Mouse (Mus musculus) neural tube, embryonic 12.5 days (tissue): ENCODE data around the gene Shpk. TPM values are rescaled to one million over a fixed set of nuclear protein-coding genes. Genes with fewer than 3 reads are reported as not detected.
A peak's percentile ranks its signal among the peaks of the same experiment; 100 is the strongest.

Experiments
- ATAC-seq: fragments of 200-750 bp; cut with Nextera tagmentation; 2 replicates; pipeline ENCODE4 v1.8.0; 2017; ENCODE audit warnings: low read depth, mild to moderate bottlenecking, moderate TSS enrichment, moderate library complexity; ENCODE audit not compliant: low FRiP score
- H3K27ac ChIP-seq: fragments of 300-500 bp; sonication (generic); 2 replicates; pipeline ENCODE4 v1.5.1; 2016
- H3K27me3 ChIP-seq: fragments of 300-500 bp; sonication (generic); replicated peaks from 2 replicates; pipeline ENCODE4 v1.6.1; 2016; ENCODE audit warnings: mild to moderate bottlenecking
- H3K36me3 ChIP-seq: fragments of 300-500 bp; sonication (generic); 2 replicates; pipeline ENCODE4 v1.6.1; 2016; ENCODE audit warnings: mild to moderate bottlenecking
- H3K4me1 ChIP-seq: fragments of 300-500 bp; sonication (generic); 2 replicates; pipeline ENCODE4 v1.6.1; 2016
- H3K4me2 ChIP-seq: fragments of 300-500 bp; sonication (generic); replicated peaks from 2 replicates; pipeline ENCODE4 v1.6.1; 2016; ENCODE audit warnings: mild to moderate bottlenecking
- H3K4me3 ChIP-seq: fragments of 300-500 bp; sonication (generic); 2 replicates; pipeline ENCODE4 v1.5.1; 2016
- H3K9ac ChIP-seq: fragments of 300-500 bp; sonication (generic); 2 replicates; pipeline ENCODE4 v1.6.1; 2016; ENCODE audit warnings: mild to moderate bottlenecking
- H3K9me3 ChIP-seq: fragments of 300-500 bp; sonication (generic); 2 replicates; pipeline ENCODE4 v1.6.1; 2016; ENCODE audit warnings: mild to moderate bottlenecking
- WGBS: fragments of 180-500 bp; shearing (Covaris S2); methylation state at CpG from one replicate; pipeline ENCODE4 v1.1.7; 2016; 5-methylcytosine and 5-hydroxymethylcytosine counted together
- polyA plus RNA-seq: library from polyadenylated mRNA; unstranded; fragments of >200 nt; fragmentation: Nextera tagmentation; extraction: Ambion mirVana; gene quantifications from 2 replicates; pipeline ENCODE4 v1.2.1, GENCODE M21; 2016

Shpk gene
- polyA plus RNA-seq, 1 experiment from 2014 or later = 2.3 TPM

- Histone ChIP-seq H3K9me3 (no peaks in the 10 kb centered on the region), H3K9ac (peak within 1 kb of the TSS; percentile 86), H3K27ac (peak within 1 kb of the TSS; percentile 79), H3K4me3 (peak within 1 kb of the TSS; percentile 93), H3K4me2 (peak within 1 kb of the TSS; percentile 73), H3K4me1 (peaks cover 25% of the 10 kb centered on the region), H3K36me3 (peaks cover 13% of the 10 kb centered on the region), H3K27me3 (no peaks in the 10 kb centered on the region)
- under 1% methylated on average over 81 of the region's 81 CpGs for WGBS
- peak; percentile 98 for ATAC-seq
These were observed 22.4 kb upstream of the Shpk start, which contains the start of the genes Emc6 and Tax1bp3 for GRCm38 (mm10) chr11:73176608-73177508. Emc6 (minus strand) TSS chr11:73177037. Tax1bp3 (plus strand) TSS chr11:73177083.

DNA sequence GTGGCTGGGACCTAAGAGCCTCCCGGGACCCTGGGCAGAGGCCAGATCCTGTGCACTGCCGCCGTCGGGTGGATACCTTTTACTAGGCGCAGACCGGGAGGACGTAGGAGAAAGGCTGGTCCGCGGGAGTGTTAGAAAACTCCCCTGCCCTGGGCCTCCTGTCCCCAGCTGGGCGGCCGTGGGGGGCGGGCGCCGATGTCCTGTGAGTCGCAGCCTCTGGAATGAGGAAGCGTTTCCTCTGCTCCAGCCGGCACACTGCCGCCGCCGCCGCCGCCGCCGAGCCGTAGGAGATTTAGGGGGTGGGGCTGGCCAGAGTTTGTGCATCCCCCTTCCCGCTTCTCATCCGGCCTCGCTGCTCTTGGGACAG, 21.8 kb upstream of the Shpk start:
- under 1% methylated on average over 28 of the region's 28 CpGs for WGBS
- Histone ChIP-seq H3K4me3 (peak overlapping the region; percentile 93), H3K27ac (peak overlapping the region; percentile 79), H3K4me2 (peak overlapping the region; percentile 73), H3K4me1 (peaks cover 25% of the 10 kb centered on the region), H3K9ac (peak overlapping the region; percentile 83), H3K36me3 (peaks cover 18% of the 10 kb centered on the region), H3K27me3 (no peaks in the 10 kb centered on the region), H3K9me3 (no peaks in the 10 kb centered on the region)
- ATAC-seq = peak; percentile 67

- 3% methylated on average over 2 of the region's 2 CpGs for WGBS
- Histone ChIP-seq H3K36me3 (peaks cover 20% of the 10 kb centered on the region), H3K4me2 (peak overlapping the region; percentile 73), H3K4me3 (peak overlapping the region; percentile 93), H3K27ac (0 out of 2 replicates have a peak overlapping the region, but pooled peaks have one; percentile 79), H3K4me1 (peaks cover 25% of the 10 kb centered on the region), H3K9ac (peak overlapping the region; percentile 83), H3K9me3 (no peaks in the 10 kb centered on the region), H3K27me3 (no peaks in the 10 kb centered on the region)
- ATAC-seq = no peak
These were observed 21.4 kb upstream of the Shpk start for GRCm38 (mm10) chr11:73177895-73178294.

DNA sequence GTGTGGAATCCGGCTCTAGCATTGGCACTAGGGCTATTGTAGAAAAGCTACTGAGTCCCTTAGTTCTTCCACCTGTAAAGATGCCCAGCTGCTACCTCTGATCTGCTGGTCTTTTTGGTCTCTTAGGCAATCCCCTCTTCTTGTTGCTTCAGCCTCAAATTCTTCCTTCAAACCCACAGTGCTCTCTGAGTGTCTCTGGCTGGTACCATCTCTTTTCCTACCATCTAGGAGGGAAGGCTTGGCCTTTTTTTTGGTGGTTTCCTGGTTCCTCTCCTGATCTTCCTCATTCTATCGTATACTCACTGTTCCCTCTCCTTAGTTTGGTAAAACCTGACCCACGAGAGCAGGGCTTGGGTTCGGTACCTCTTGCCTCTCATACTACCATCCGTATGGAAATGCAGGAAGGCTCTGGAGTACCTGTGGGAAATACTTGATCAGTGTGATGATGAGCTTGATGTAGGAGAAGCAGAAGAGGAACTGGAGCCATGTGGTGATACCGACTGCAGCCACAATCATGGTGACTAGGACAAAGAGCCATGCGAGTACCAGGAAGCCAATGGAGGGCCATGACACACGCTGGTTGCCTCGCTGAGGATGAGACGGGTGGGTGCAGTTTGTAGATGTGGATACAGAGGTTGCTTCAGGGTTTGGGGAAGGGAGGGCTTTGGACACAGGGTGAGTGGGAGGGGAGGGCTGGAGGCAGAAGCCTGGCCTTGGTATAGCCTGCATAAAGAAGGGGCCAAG, 13.2 kb upstream of the Shpk start:
- H3K9ac ChIP-seq = no peak overlapping the region
- H3K4me2 ChIP-seq = no peak overlapping the region
- no peak overlapping the region for H3K4me3 ChIP-seq
- H3K36me3 ChIP-seq = peaks cover 82% of the 10 kb centered on the region
- H3K9me3 ChIP-seq = no peaks in the 10 kb centered on the region
- no peak for ATAC-seq
- H3K27me3 ChIP-seq = no peaks in the 10 kb centered on the region
- H3K27ac ChIP-seq = no peak overlapping the region
- WGBS = 91% methylated on average over 10 of the region's 10 CpGs
- no peaks in the 10 kb centered on the region for H3K4me1 ChIP-seq

DNA sequence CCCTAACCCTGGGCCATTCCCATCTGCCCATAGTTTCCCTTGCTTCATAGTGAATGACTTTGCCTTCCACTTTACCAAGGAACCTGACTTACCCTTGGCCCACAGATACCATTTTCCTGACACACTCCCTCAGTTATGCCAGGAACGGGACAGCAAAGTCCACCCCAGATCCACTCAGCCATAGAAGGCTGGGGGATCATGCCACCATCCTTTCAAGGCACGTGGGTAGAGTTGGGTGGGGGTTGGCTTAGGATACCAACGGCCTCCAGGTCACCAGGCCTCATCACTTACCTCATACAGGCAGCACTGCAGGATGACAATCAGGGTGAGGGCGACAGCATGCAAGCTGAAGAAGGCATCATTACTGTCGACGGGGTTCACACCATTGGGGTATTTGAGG, 12.0 kb upstream of the Shpk start:
- no peak overlapping the region for H3K4me3 ChIP-seq
- H3K27ac ChIP-seq = no peak overlapping the region
- 88% methylated on average over 6 of the region's 6 CpGs for WGBS
- peaks cover 90% of the 10 kb centered on the region for H3K36me3 ChIP-seq
- no peaks in the 10 kb centered on the region for H3K27me3 ChIP-seq
- no peak for ATAC-seq
- H3K4me1 ChIP-seq = no peaks in the 10 kb centered on the region
- no peaks in the 10 kb centered on the region for H3K9me3 ChIP-seq
- H3K4me2 ChIP-seq = no peak overlapping the region
- no peak overlapping the region for H3K9ac ChIP-seq

- H3K9ac ChIP-seq = no peak overlapping the region
- H3K4me3 ChIP-seq = no peak overlapping the region
- H3K27me3 ChIP-seq = no peaks in the 10 kb centered on the region
- WGBS = 81% methylated on average over 6 of the region's 6 CpGs
- no peaks in the 10 kb centered on the region for H3K9me3 ChIP-seq
- H3K4me2 ChIP-seq = no peak overlapping the region
- no peak for ATAC-seq
- no peak overlapping the region for H3K27ac ChIP-seq
- peaks cover 6% of the 10 kb centered on the region for H3K4me1 ChIP-seq
- peaks cover 59% of the 10 kb centered on the region for H3K36me3 ChIP-seq
These were observed 6.2 kb upstream of the Shpk start for GRCm38 (mm10) chr11:73193047-73193446.

- ATAC-seq = no peak
- no peak overlapping the region for H3K27ac ChIP-seq
- no peak overlapping the region for H3K4me2 ChIP-seq
- H3K27me3 ChIP-seq = no peaks in the 10 kb centered on the region
- WGBS = 81% methylated on average over 2 of the region's 2 CpGs
- no peak overlapping the region for H3K4me3 ChIP-seq
- no peaks in the 10 kb centered on the region for H3K9me3 ChIP-seq
- H3K9ac ChIP-seq = no peak overlapping the region
- H3K4me1 ChIP-seq = peaks cover 12% of the 10 kb centered on the region
- H3K36me3 ChIP-seq = peaks cover 46% of the 10 kb centered on the region
These were observed 4.8 kb upstream of the Shpk start for GRCm38 (mm10) chr11:73194444-73194843.

DNA sequence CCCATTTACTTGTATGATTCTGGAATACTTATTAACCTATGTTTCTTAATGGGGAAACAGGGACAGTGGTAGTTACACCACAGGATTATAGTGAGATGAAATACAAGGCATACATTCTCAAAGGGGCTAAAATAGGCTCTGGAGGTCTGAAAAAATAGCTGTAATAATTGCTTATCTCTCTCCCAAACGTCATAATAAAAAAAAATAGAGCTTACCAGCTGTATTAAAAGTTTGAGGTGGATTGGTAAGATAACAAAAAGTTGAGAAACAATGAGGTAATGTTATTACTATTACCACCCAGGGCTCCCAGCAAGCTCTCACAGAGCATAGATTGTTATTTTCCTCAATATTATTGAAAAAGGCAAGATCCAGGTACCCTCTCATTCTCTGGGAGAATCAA, 1.1 kb upstream of the Shpk start:
- Histone ChIP-seq H3K4me3 (peak overlapping the region; percentile 63), H3K4me1 (peaks cover 18% of the 10 kb centered on the region), H3K36me3 (peaks cover 12% of the 10 kb centered on the region), H3K9ac (peak overlapping the region; percentile 74), H3K9me3 (no peaks in the 10 kb centered on the region), H3K27me3 (no peaks in the 10 kb centered on the region), H3K27ac (no peak overlapping the region), H3K4me2 (peak overlapping the region; percentile 93)
- ATAC-seq = no peak
- WGBS = 6% methylated on average over 1 of the region's 1 CpGs

DNA sequence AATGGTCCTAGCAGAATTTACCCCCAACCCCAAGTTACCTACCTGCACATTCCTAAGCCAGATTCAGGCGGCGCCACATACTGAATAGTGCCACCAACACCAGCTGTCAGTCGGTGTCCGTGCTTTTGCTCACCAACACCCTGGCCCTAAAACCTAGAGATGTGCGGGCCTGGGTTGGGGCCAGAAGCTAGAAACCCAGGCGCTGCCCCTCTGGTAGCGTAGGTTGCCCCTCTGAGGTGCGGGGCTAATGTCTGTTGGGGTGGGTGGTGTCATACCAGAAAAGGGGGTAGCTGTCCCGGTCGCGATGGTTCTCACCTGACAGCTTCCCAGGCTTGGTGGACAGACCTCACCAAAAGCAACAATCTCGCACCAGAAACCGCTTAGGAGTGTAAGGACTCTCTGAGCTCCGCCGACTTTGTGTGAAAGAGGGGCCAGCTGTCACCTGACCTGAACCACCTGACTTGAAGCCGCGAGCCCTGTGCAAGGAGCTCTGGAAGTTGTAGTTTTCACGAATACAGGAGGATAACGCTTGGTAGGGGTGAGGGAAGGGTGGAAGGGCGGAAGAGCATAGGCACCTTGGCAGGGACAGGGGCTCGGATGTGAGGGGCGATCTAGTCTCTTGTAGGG, 544 bp upstream of the Shpk start, which contains the start of gene Ctns:
Gene Ctns (minus strand): TSS at position 440 of the 627 bp plus-strand sequence.
- 2% methylated on average over 22 of the region's 22 CpGs for WGBS
- Histone ChIP-seq H3K27me3 (no peaks in the 10 kb centered on the region), H3K9me3 (no peaks in the 10 kb centered on the region), H3K4me1 (peaks cover 18% of the 10 kb centered on the region), H3K27ac (no peak within 1 kb of the TSS), H3K9ac (peak within 1 kb of the TSS; percentile 74), H3K4me3 (peak within 1 kb of the TSS; percentile 63), H3K36me3 (peaks cover 12% of the 10 kb centered on the region), H3K4me2 (peak within 1 kb of the TSS; percentile 93)
- ATAC-seq = peak; percentile 95

DNA sequence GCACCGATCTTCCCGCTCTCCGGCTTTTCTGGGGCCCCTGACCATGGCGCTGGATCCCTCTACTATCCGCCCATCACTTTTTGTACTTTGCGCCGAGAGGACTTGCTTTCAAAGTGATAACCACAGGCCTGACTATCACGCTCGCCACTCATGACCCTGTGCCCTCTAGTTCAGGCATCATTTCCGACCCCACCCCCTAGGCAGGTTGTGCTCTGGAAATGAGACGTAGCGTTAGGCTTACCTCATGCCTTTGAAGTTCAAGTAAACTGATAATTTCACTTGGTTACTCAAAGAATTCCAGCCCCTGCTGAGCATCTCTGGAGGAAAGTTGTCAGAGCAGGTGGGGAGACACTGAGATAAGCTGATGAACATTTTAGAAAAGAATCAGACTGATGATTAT, 619 bp downstream of the Shpk start:
- no peak overlapping the region for H3K27ac ChIP-seq
- WGBS = 4% methylated on average over 12 of the region's 12 CpGs
- H3K27me3 ChIP-seq = no peaks in the 10 kb centered on the region
- ATAC-seq = no peak; the same call in 1 of the 2 replicates
- no peaks in the 10 kb centered on the region for H3K9me3 ChIP-seq
- H3K9ac ChIP-seq = peak overlapping the region; percentile 70
- peak overlapping the region; percentile 63 for H3K4me3 ChIP-seq
- peaks cover 8% of the 10 kb centered on the region for H3K36me3 ChIP-seq
- H3K4me2 ChIP-seq = peak overlapping the region; percentile 93
- peaks cover 18% of the 10 kb centered on the region for H3K4me1 ChIP-seq

GRCm38 (mm10) chr11:73201021-73201420, 1.8 kb downstream of the Shpk start:
- H3K9me3 ChIP-seq = no peaks in the 10 kb centered on the region
- no peak overlapping the region for H3K9ac ChIP-seq
- 71% methylated on average over 2 of the region's 2 CpGs for WGBS
- no peak overlapping the region for H3K4me3 ChIP-seq
- no peak for ATAC-seq
- H3K36me3 ChIP-seq = peaks cover 2% of the 10 kb centered on the region; the same call in 1 of the 2 replicates
- peaks cover 18% of the 10 kb centered on the region for H3K4me1 ChIP-seq
- no peaks in the 10 kb centered on the region for H3K27me3 ChIP-seq
- H3K27ac ChIP-seq = no peak overlapping the region
- no peak overlapping the region for H3K4me2 ChIP-seq

DNA sequence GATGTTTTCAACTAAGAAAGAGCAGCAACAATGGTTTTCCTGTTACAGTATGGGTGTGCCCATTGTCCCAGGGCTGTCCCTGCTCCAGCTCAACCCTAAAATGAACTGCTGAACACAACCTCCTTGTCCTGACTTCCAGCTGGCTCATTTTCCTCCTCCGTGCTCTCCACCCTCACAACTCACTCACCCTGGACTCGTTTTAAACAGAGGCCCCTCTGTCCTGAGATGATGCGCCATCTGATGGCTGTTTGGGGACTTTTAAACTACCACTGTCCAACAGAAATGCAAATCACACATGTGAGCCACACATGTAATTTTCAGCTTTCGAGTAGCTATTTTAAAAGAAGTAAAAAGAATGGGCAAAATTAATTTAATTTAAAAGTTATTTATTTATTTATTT, 2.3 kb downstream of the Shpk start:
- no peak overlapping the region for H3K9ac ChIP-seq
- peaks cover 18% of the 10 kb centered on the region for H3K4me1 ChIP-seq
- no peak for ATAC-seq
- H3K4me2 ChIP-seq = no peak overlapping the region
- WGBS = 33% methylated on average over 4 of the region's 4 CpGs
- no peaks in the 10 kb centered on the region for H3K36me3 ChIP-seq
- H3K27me3 ChIP-seq = no peaks in the 10 kb centered on the region
- no peak overlapping the region for H3K4me3 ChIP-seq
- no peaks in the 10 kb centered on the region for H3K9me3 ChIP-seq
- H3K27ac ChIP-seq = no peak overlapping the region
